Mouse (Mus musculus): ENCODE data around the gene Timm9. TPM values are rescaled to one million over a fixed set of nuclear protein-coding genes. Genes with fewer than 3 reads are reported as not detected.
A peak's percentile ranks its signal among the peaks of the same experiment; 100 is the strongest.
"Not testable (repeated sequence)": the region's sequence is repeated elsewhere in the genome, so short reads cannot be mapped to it uniquely, and the experiment has no call there.

The Timm9 gene
- polyA plus RNA-seq, 1 experiment = 106 TPM

- Histone ChIP-seq H3K27ac (replicated peaks; ENCODE audit: low read depth, low read length) (no peak overlapping the region), H3K4me1 (ENCODE audit: control insufficient read depth, insufficient read depth, insufficient read length, low read length) (peaks cover 3% of the 10 kb centered on the region; the same call in 1 of the 2 replicates), H3K4me3 (ENCODE audit: insufficient read depth, low read depth, low read length) (peak overlapping the region; percentile 30; the same call in 1 of the 2 replicates)
Measured at GRCm38 (mm10) chr12:71135581-71135980, 903 bp downstream of the Timm9 start.

GRCm38 (mm10) chr12:71123286-71123685, 13.2 kb downstream of the Timm9 start:
- Histone ChIP-seq H3K27ac (replicated peaks; ENCODE audit: low read depth, low read length) (no peak overlapping the region), H3K4me1 (ENCODE audit: control insufficient read depth, insufficient read depth, insufficient read length, low read length) (no peaks in the 10 kb centered on the region), H3K4me3 (ENCODE audit: insufficient read depth, low read depth, low read length) (no peak overlapping the region)

GRCm38 (mm10) chr12:71122731-71123130, 13.8 kb downstream of the Timm9 start:
- Histone ChIP-seq H3K4me1 (ENCODE audit: control insufficient read depth, insufficient read depth, insufficient read length, low read length) (no peaks in the 10 kb centered on the region), H3K4me3 (ENCODE audit: insufficient read depth, low read depth, low read length) (no peak overlapping the region), H3K27ac (replicated peaks; ENCODE audit: low read depth, low read length) (no peak overlapping the region)

- H3K4me1 ChIP-seq (ENCODE audit: control insufficient read depth, insufficient read depth, insufficient read length, low read length) = no peaks in the 10 kb centered on the region
- H3K4me3 ChIP-seq (ENCODE audit: insufficient read depth, low read depth, low read length) = no peak overlapping the region
- H3K27ac ChIP-seq (replicated peaks; ENCODE audit: low read depth, low read length) = no peak overlapping the region
Measured at GRCm38 (mm10) chr12:71116411-71116810, 20.1 kb downstream of the Timm9 start.

GRCm38 (mm10) chr12:71113675-71114288, 22.7 kb downstream of the Timm9 start:
- H3K4me3 ChIP-seq (ENCODE audit: insufficient read depth, low read depth, low read length) = no peak overlapping the region
- 0 out of 2 replicates have a peak, but pooled peaks cover 3% of the 10 kb centered on the region for H3K4me1 ChIP-seq (ENCODE audit: control insufficient read depth, insufficient read depth, insufficient read length, low read length)
- H3K27ac ChIP-seq (replicated peaks; ENCODE audit: low read depth, low read length) = no peak overlapping the region

GRCm38 (mm10) chr12:71113074-71113473, 23.4 kb downstream of the Timm9 start:
- Histone ChIP-seq H3K4me3 (ENCODE audit: insufficient read depth, low read depth, low read length) (no peak overlapping the region), H3K4me1 (ENCODE audit: control insufficient read depth, insufficient read depth, insufficient read length, low read length) (0 out of 2 replicates have a peak, but pooled peaks cover 3% of the 10 kb centered on the region), H3K27ac (replicated peaks; ENCODE audit: low read depth, low read length) (no peak overlapping the region)

GRCm38 (mm10) chr12:71111331-71111730, 25.2 kb downstream of the Timm9 start, which contains the start of gene Tomm20l:
TSS of gene Tomm20l (plus strand) at chr12:71111428.
- Histone ChIP-seq H3K27ac (replicated peaks; ENCODE audit: low read depth, low read length) (no peak within 1 kb of the TSS), H3K4me3 (ENCODE audit: insufficient read depth, low read depth, low read length) (peak within 1 kb of the TSS; percentile 5; the same call in 1 of the 2 replicates), H3K4me1 (ENCODE audit: control insufficient read depth, insufficient read depth, insufficient read length, low read length) (0 out of 2 replicates have a peak, but pooled peaks cover 3% of the 10 kb centered on the region)

- Histone ChIP-seq H3K4me3 (ENCODE audit: insufficient read depth, low read depth, low read length) (no peak overlapping the region), H3K4me1 (ENCODE audit: control insufficient read depth, insufficient read depth, insufficient read length, low read length) (0 out of 2 replicates have a peak, but pooled peaks cover 3% of the 10 kb centered on the region), H3K27ac (replicated peaks; ENCODE audit: low read depth, low read length) (no peak overlapping the region)
Measured at GRCm38 (mm10) chr12:71107216-71107771, 29.2 kb downstream of the Timm9 start.

- not testable (repeated sequence) for H3K4me3 ChIP-seq (ENCODE audit: insufficient read depth, low read depth, low read length); H3K27ac ChIP-seq (replicated peaks; ENCODE audit: low read depth, low read length); H3K4me1 ChIP-seq (ENCODE audit: control insufficient read depth, insufficient read depth, insufficient read length, low read length)
Measured at GRCm38 (mm10) chr12:71104275-71104674, 32.2 kb downstream of the Timm9 start.

- no peak overlapping the region for H3K4me3 ChIP-seq (ENCODE audit: insufficient read depth, low read depth, low read length)
- no peak overlapping the region for H3K27ac ChIP-seq (replicated peaks; ENCODE audit: low read depth, low read length)
- H3K4me1 ChIP-seq (ENCODE audit: control insufficient read depth, insufficient read depth, insufficient read length, low read length) = no peaks in the 10 kb centered on the region
Measured at GRCm38 (mm10) chr12:71086331-71086730, 50.2 kb downstream of the Timm9 start.

Other genes with a start within 250 kb of the Timm9 start
- 125 and 165 TPM in 2 replicates for gene Actr10, start 198.8 kb downstream of the Timm9 start, polyA plus RNA-seq (2012; ENCODE audit: insufficient read depth, insufficient read length, missing spikeins)
- gene Psma3, start 162.1 kb downstream of the Timm9 start, polyA plus RNA-seq (2012; ENCODE audit: insufficient read depth, insufficient read length, missing spikeins) = 441 and 473 TPM in 2 replicates
- 6.8 and 12.1 TPM in 2 replicates for gene Arid4a, start 120.7 kb downstream of the Timm9 start, polyA plus RNA-seq (2012; ENCODE audit: insufficient read depth, insufficient read length, missing spikeins)
- not detected in 2 replicates for gene Tomm20l, start 25.3 kb downstream of the Timm9 start, polyA plus RNA-seq (2012; ENCODE audit: insufficient read depth, insufficient read length, missing spikeins)
- 0.83 and 2.5 TPM in 2 replicates for gene 2700049A03Rik, start 164 bp upstream of the Timm9 start, polyA plus RNA-seq (2012; ENCODE audit: insufficient read depth, insufficient read length, missing spikeins)
- gene Dact1, start 173.2 kb upstream of the Timm9 start, polyA plus RNA-seq (2012; ENCODE audit: insufficient read depth, insufficient read length, missing spikeins) = 1.5 and 2.4 TPM in 2 replicates